Mouse (Mus musculus) kidney, adult 8-10 months (tissue): ENCODE measurements around the gene Bmp2.

Experiments
- DNase-seq, 2 experiments: peaks; one replicate each; pipeline ENCODE4 v3.0.0; 2022

The Bmp2 gene

DNA sequence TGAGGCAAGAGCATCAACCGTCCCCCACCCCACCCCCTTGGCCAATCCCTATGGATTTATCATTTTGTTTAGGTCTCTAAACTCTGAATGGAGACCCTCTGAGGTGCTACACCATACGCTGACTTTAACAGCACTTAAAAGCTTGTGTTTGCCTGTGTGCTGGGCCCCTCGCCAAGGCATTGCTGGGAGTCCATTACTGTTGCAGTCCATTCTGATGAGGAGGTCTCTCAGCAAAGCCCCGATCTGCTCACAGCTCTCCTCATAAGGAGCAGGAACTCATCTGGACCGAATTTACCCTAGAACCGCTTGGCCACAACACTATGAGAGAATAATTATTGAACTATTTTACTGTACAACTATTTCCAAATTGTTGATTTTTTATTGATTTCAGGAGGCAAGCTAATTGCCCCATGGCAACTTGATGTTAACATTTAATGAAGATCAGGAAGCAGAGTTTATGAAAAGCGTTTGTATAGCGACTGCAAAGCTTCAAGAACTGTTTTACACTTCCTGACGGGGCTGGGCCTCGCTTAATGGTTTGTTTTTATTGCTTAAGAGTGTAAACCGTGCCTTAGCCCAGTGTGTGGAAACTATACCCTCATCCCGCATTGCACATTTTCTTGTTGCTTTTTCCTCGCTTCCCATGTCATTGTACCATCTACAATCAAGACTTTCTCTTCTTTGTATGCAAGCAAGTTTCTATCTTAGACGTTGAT, 14.2 kb downstream of the Bmp2 start:
- no peak for DNase-seq

- no peak for DNase-seq
Observed at GRCm38 (mm10) chr2:133591562-133592255, 39.8 kb downstream of the Bmp2 start.
